Mouse (Mus musculus) embryonic facial prominence, embryonic 11.5 days (tissue): ENCODE results near the gene Trabd2b. TPM values are rescaled to one million over a fixed set of nuclear protein-coding genes. Genes with fewer than 3 reads are reported as not detected.

Source experiments
- ATAC-seq: fragments of 200-750 bp; cut with Nextera tagmentation; replicated peaks from 2 replicates; pipeline ENCODE4 v1.8.0; 2017; ENCODE audit warnings: low read depth; ENCODE audit not compliant: insufficient number of reproducible peaks, low FRiP score, low TSS enrichment
- DNase-seq: peaks from one replicate; pipeline ENCODE4 v3.0.0-alpha.2; 2015; ENCODE audit warnings: low spot score
- H3K27ac ChIP-seq: fragments of 300-500 bp; sonication (generic); replicated peaks from 2 replicates; pipeline ENCODE4 v1.5.1; 2014; ENCODE audit warnings: mild to moderate bottlenecking, low read depth, low read length, control low read depth
- H3K27me3 ChIP-seq: fragments of 300-500 bp; sonication (generic); 2 replicates; pipeline ENCODE4 v1.6.1; 2014; ENCODE audit warnings: mild to moderate bottlenecking, low read length, moderate library complexity, mixed read lengths; ENCODE audit not compliant: control insufficient read depth, insufficient read depth
- H3K36me3 ChIP-seq: fragments of 300-500 bp; sonication (generic); replicated peaks from 2 replicates; pipeline ENCODE4 v1.6.1; 2014; ENCODE audit warnings: low read depth, mild to moderate bottlenecking, low read length, moderate library complexity, mixed read lengths; ENCODE audit not compliant: control insufficient read depth, insufficient read depth
- H3K4me1 ChIP-seq: fragments of 300-500 bp; sonication (generic); 2 replicates; pipeline ENCODE4 v1.6.1; 2014; ENCODE audit warnings: low read length, mixed read lengths; ENCODE audit not compliant: control insufficient read depth, insufficient read depth
- H3K4me2 ChIP-seq: fragments of 300-500 bp; sonication (generic); 2 replicates; pipeline ENCODE4 v1.6.1; 2014; ENCODE audit warnings: low read depth, mild to moderate bottlenecking, control low read depth, low read length, moderate library complexity
- H3K4me3 ChIP-seq: fragments of 300-500 bp; sonication (generic); 2 replicates; pipeline ENCODE4 v1.5.1; 2014; ENCODE audit warnings: low read depth, low read length, control low read depth
- H3K9ac ChIP-seq: fragments of 300-500 bp; sonication (generic); replicated peaks from 2 replicates; pipeline ENCODE4 v1.6.1; 2014; ENCODE audit warnings: mild to moderate bottlenecking, control low read depth, low read length
- H3K9me3 ChIP-seq: fragments of 300-500 bp; sonication (generic); replicated peaks from 2 replicates; pipeline ENCODE4 v1.6.1; 2016; ENCODE audit warnings: mild to moderate bottlenecking, low read length, inconsistent platforms, mixed read lengths; ENCODE audit not compliant: control insufficient read depth
- WGBS: fragments of 180-500 bp; shearing (Covaris S2); extraction: QIAGEN DNeasy Blood & Tissue Kit; methylation state at CpG from one replicate; pipeline ENCODE4 v1.1.7; 2014; 5-methylcytosine and 5-hydroxymethylcytosine counted together
- polyA plus RNA-seq: library from polyadenylated mRNA; unstranded; fragments of >200 nt; fragmentation: Nextera tagmentation; extraction: Ambion mirVana; gene quantifications from 2 replicates; pipeline ENCODE4 v1.2.1, GENCODE M21; 2014

The Trabd2b gene
- polyA plus RNA-seq, 1 experiment from 2014 or later = 0.65 TPM

DNA sequence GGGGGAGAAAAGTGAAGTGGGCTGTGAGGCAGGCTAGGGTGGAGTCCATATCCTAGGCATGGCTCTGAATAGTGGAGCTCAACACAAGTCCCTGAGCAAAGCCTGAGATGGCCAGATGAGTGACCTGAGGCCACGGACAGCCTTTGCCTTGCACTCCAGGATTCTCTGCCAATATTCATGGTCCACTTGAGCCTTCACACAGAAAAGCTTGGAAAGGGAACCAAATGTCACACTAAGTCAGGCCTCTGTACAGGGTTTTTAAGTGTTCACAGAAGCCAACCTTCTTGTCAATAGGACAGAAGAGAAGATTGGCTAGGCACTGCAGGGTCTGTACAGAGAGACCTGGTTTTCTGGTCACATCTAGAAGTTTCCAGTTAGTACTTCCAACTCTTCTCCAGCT lies 134.7 kb downstream of the Trabd2b start:
- H3K4me2 ChIP-seq = no peak overlapping the region
- no peaks in the 10 kb centered on the region for H3K27me3 ChIP-seq
- H3K27ac ChIP-seq = no peak overlapping the region
- 88% methylated on average over 1 of the region's 1 CpGs for WGBS
- H3K9ac ChIP-seq = no peak overlapping the region
- H3K9me3 ChIP-seq = no peaks in the 10 kb centered on the region
- no peak for ATAC-seq
- no peak for DNase-seq
- H3K4me1 ChIP-seq = no peaks in the 10 kb centered on the region; the same call in 1 of the 2 replicates
- no peak overlapping the region for H3K4me3 ChIP-seq
- H3K36me3 ChIP-seq = no peaks in the 10 kb centered on the region

DNA sequence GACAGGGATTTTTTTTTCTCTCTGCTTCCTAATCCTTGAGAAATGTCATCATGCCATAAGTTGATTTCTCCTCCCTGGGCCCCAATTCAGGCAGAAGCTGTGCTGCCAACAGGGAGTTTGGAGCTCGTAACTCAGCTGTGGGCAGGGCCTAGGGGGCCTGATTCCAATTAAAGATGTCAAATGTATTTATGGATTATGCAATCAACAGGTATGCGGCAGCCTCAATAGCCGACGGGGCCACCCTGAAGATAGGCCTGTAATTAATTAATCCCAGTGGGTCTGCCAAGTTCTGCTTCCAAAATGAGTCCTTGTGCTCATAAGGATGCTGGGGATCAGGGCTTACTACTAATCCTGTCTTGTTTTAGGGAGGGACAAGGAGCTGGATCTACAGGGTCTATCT lies 135.6 kb downstream of the Trabd2b start:
- WGBS = 46% methylated on average over 4 of the region's 4 CpGs
- no peaks in the 10 kb centered on the region for H3K27me3 ChIP-seq
- no peak for ATAC-seq
- H3K4me2 ChIP-seq = no peak overlapping the region
- H3K36me3 ChIP-seq = no peaks in the 10 kb centered on the region
- H3K27ac ChIP-seq = no peak overlapping the region
- H3K9me3 ChIP-seq = no peaks in the 10 kb centered on the region
- no peak overlapping the region for H3K4me3 ChIP-seq
- H3K9ac ChIP-seq = no peak overlapping the region
- H3K4me1 ChIP-seq = no peaks in the 10 kb centered on the region; the same call in 1 of the 2 replicates
- DNase-seq = peak; percentile 25

DNA sequence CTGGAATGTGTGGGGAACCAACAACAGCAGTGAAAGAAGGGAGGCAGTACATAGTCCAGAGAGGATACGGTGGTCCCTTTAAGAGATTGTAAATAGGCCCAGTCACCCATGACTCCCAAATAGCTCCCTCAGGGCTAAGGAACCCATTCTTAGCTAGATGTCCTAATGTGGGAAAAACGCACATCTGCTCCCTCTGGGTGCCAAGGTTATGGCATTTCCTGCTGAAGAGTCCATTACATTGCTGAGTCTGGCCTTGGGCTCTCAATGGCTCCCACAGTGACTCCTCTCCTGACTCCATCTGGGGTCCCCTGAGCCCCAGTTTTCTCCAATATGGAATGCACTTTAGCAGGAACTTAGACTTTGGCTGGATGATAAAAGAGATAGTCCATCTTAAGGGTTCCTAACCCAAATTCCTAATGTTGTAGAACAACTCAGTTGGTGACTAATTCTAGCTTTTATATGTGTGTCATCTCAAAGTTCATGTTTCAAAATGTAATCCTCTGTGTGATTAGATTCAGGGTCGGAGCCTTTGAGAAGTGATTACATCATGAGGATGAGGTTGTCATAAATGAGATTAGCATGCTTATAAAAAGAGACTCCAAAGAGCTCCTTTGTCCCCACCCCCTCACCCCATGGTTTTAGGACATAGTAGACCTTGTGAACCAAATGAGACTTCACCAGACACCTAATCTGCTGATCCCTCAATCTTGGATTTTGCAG lies 139.1 kb downstream of the Trabd2b start:
- WGBS = 74% methylated on average over 3 of the region's 3 CpGs
- ATAC-seq = no peak
- no peaks in the 10 kb centered on the region for H3K27me3 ChIP-seq

DNA sequence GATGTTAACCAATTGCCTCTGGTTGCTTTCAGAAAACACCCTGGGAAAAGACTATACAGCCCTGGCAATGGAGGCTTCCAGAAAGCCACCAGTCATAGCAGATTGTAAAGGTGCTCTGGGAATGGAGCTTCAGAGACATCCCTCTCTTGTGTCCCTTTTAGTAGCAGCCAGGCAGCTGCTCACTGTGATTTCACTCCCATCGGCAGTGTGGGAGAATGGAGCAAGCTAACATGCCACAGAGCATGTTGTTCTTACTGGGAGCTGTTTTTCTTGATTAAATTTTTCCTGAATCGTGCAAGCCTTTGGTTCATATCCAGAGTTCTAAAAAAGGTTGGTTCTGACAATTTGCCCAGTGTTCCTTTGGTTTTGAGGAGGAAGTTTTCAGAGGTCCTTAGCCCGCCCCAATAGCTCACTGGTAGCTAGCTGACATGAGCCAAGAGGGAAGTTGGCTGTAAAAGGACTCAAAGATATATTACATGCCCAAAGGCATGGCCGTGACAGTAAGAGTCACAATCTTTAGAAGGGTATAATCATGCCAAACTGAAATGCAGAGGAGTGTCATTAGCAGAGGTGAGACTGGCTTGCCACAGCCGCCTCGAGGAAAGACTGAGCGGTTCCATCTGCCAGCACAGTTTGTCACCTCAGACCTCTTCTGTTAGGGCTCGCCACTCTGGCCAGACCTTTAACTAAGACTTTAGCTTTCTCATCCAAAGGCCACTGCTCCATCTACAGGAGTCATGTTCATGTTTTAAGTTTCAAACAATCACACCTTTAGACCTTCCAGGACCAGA lies 141.3 kb downstream of the Trabd2b start:
- 85% methylated on average over 8 of the region's 8 CpGs for WGBS

More for the DNA sequence above, 139.1 kb downstream of the Trabd2b start:
- Histone ChIP-seq H3K4me1 (peaks cover 1% of the 10 kb centered on the region), H3K4me2 (no peak overlapping the region), H3K36me3 (no peaks in the 10 kb centered on the region), H3K4me3 (no peak overlapping the region), H3K9me3 (no peaks in the 10 kb centered on the region), H3K27ac (no peak overlapping the region), H3K9ac (no peak overlapping the region)
- no peak for DNase-seq

DNA sequence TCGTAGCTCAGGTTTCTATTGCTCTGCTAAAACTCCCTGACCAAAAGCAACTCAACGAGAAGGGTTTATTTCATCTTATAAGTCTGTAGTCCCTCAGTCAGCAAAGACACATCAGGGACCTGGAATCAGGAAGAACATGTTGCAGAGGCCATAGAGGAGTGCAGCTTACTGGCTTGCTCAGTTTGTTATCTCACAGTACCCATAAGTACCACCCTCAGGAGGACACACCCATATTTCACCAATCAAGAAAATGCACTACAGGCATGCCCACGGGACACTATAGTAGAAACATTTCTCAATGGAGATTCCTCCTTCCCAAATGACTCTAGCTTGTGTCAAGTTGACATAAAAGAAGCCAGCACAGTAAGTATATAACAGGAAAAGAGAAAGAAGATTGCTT lies 143.0 kb downstream of the Trabd2b start:
- Histone ChIP-seq H3K9me3 (no peaks in the 10 kb centered on the region), H3K4me1 (peaks cover 2% of the 10 kb centered on the region; the same call in 1 of the 2 replicates), H3K36me3 (no peaks in the 10 kb centered on the region), H3K4me2 (no peak overlapping the region), H3K27me3 (no peaks in the 10 kb centered on the region), H3K4me3 (no peak overlapping the region), H3K27ac (no peak overlapping the region), H3K9ac (no peak overlapping the region)
- no peak for DNase-seq
- no peak for ATAC-seq
- WGBS = 92% methylated on average over 3 of the region's 3 CpGs

More for the DNA sequence above, 141.3 kb downstream of the Trabd2b start:
- DNase-seq = no peak
- Histone ChIP-seq H3K9me3 (no peaks in the 10 kb centered on the region), H3K4me1 (peaks cover 2% of the 10 kb centered on the region), H3K4me2 (no peak overlapping the region), H3K9ac (no peak overlapping the region), H3K4me3 (no peak overlapping the region), H3K27me3 (no peaks in the 10 kb centered on the region), H3K36me3 (no peaks in the 10 kb centered on the region), H3K27ac (no peak overlapping the region)
- ATAC-seq = no peak

DNA sequence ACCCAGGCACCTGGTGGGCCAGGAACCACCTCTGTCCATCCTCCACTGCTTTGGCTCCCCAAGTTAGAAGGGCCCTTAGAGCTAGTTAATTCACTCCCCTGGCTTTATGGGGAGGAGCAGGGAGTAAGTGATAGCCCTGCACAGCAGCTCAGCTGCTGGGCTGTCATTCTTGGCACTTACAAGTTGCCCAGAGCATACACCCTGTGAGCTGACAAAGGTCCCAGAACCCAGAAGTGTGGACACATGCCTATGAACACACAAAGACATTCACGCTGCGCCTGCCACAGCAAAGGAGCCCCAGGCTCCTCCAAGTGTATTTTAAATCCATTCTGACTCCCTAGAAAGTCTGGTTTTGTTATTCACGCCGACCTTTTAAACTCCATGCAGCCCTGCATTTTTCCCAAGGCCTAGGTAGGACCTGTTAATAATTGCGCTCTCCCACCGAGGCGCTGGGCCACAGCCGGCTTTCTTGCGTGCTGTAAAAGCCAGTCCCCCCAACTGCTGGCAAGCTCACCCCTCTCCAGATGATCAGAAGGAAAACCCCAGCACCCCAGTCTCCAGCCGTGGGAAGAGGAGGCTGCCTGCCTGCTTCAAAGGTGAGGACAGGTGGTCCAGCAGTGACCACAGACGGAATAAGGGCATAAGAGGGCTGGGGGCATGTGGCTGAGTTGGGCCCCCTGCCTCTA lies 144.1 kb downstream of the Trabd2b start:
- Histone ChIP-seq H3K27ac (no peak overlapping the region), H3K4me3 (no peak overlapping the region), H3K9ac (no peak overlapping the region), H3K27me3 (no peaks in the 10 kb centered on the region), H3K36me3 (no peaks in the 10 kb centered on the region), H3K4me2 (no peak overlapping the region), H3K4me1 (peaks cover 2% of the 10 kb centered on the region; the same call in 1 of the 2 replicates), H3K9me3 (no peaks in the 10 kb centered on the region)
- 52% methylated on average over 11 of the region's 11 CpGs for WGBS
- ATAC-seq = no peak
- DNase-seq = no peak

DNA sequence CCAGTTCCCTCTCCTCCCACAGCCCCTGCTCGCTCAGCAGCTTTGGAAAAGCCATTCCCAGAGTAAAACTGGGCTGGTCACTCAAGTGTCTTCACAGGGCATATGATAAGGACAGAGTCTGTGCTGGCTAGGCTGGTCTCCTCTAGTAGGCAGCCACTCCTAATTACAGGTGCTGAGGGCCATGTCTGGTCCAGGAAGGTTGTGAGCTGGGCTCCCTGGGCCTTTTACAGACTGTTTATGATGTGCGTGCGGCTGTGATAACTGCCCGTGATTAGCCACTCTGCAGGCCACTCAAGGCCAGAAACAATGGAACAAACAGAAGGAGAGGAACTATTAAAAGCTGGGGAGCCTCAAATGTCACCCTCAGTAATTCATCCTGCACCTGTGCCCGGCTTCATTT lies 150.4 kb downstream of the Trabd2b start:
- Histone ChIP-seq H3K27ac (no peak overlapping the region), H3K4me3 (no peak overlapping the region), H3K27me3 (no peaks in the 10 kb centered on the region), H3K4me2 (no peak overlapping the region), H3K9me3 (no peaks in the 10 kb centered on the region), H3K36me3 (no peaks in the 10 kb centered on the region), H3K4me1 (no peaks in the 10 kb centered on the region), H3K9ac (no peak overlapping the region)
- no peak for ATAC-seq
- 84% methylated on average over 5 of the region's 5 CpGs for WGBS
- no peak for DNase-seq
